Mouse (Mus musculus) hindbrain, embryonic 15.5 days (tissue): ENCODE data around the gene Tpsg1. TPM values are rescaled to one million over a fixed set of nuclear protein-coding genes. Genes with fewer than 3 reads are reported as not detected.

Experiments used
- ATAC-seq: fragments of 200-750 bp; cut with Nextera tagmentation; 2 replicates; pipeline ENCODE4 v1.8.0; 2017; ENCODE audit warnings: low read depth, moderate number of reproducible peaks, moderate TSS enrichment; ENCODE audit not compliant: low FRiP score
- H3K27ac ChIP-seq: fragments of 300-500 bp; sonication (generic); replicated peaks from 2 replicates; pipeline ENCODE4 v1.5.1; 2015; ENCODE audit warnings: mild to moderate bottlenecking, inconsistent platforms
- H3K27me3 ChIP-seq: fragments of 300-500 bp; sonication (generic); 2 replicates; pipeline ENCODE4 v1.6.1; 2015; ENCODE audit warnings: control low read depth, inconsistent platforms
- H3K36me3 ChIP-seq: fragments of 300-500 bp; sonication (generic); 2 replicates; pipeline ENCODE4 v1.6.1; 2015; ENCODE audit warnings: control low read depth, inconsistent platforms
- H3K4me1 ChIP-seq: fragments of 300-500 bp; sonication (generic); replicated peaks from 2 replicates; pipeline ENCODE4 v1.6.1; 2015; ENCODE audit warnings: control low read depth, inconsistent platforms
- H3K4me2 ChIP-seq: fragments of 300-500 bp; sonication (generic); 2 replicates; pipeline ENCODE4 v1.6.1; 2015; ENCODE audit warnings: moderate library complexity, mild to moderate bottlenecking, inconsistent platforms
- H3K4me3 ChIP-seq: fragments of 300-500 bp; sonication (generic); 2 replicates; pipeline ENCODE4 v1.5.1; 2015; ENCODE audit warnings: mild to moderate bottlenecking, inconsistent platforms
- H3K9ac ChIP-seq: fragments of 300-500 bp; sonication (generic); 2 replicates; pipeline ENCODE4 v1.6.1; 2015; ENCODE audit warnings: inconsistent platforms
- H3K9me3 ChIP-seq: fragments of 300-500 bp; sonication (generic); 2 replicates; pipeline ENCODE4 v1.6.1; 2016; ENCODE audit warnings: control low read depth, inconsistent platforms
- WGBS: fragments of 180-500 bp; shearing (Covaris S2); methylation state at CpG from one replicate; pipeline ENCODE4 v1.1.7; 2015; 5-methylcytosine and 5-hydroxymethylcytosine counted together
- polyA plus RNA-seq: library from polyadenylated mRNA; unstranded; fragments of >200 nt; fragmentation: Nextera tagmentation; extraction: Ambion mirVana; gene quantifications from 2 replicates; pipeline ENCODE4 v1.2.1, GENCODE M21; 2015

Gene Tpsg1
- polyA plus RNA-seq, 1 experiment from 2014 or later, result 0.79 TPM

- Histone ChIP-seq H3K27ac (no peak overlapping the region), H3K4me3 (no peak overlapping the region), H3K4me2 (no peak overlapping the region), H3K9ac (no peak overlapping the region), H3K9me3 (no peaks in the 10 kb centered on the region), H3K36me3 (no peaks in the 10 kb centered on the region), H3K27me3 (no peaks in the 10 kb centered on the region), H3K4me1 (peaks cover 74% of the 10 kb centered on the region)
- 85% methylated on average over 7 of the region's 7 CpGs for WGBS
- no peak for ATAC-seq
Measured at GRCm38 (mm10) chr17:25408302-25408999, 39.4 kb downstream of the Tpsg1 start.

GRCm38 (mm10) chr17:25409621-25410020 is 40.5 kb downstream of the Tpsg1 start:
- H3K4me3 ChIP-seq, result no peak overlapping the region
- ATAC-seq, result no peak
- peaks cover 72% of the 10 kb centered on the region for H3K4me1 ChIP-seq
- H3K27ac ChIP-seq, result peak overlapping the region; percentile 56
- WGBS, result 50% methylated on average over 7 of the region's 7 CpGs
- H3K9ac ChIP-seq, result no peak overlapping the region
- no peaks in the 10 kb centered on the region for H3K9me3 ChIP-seq
- H3K27me3 ChIP-seq, result no peaks in the 10 kb centered on the region
- H3K4me2 ChIP-seq, result no peak overlapping the region
- no peaks in the 10 kb centered on the region for H3K36me3 ChIP-seq

DNA sequence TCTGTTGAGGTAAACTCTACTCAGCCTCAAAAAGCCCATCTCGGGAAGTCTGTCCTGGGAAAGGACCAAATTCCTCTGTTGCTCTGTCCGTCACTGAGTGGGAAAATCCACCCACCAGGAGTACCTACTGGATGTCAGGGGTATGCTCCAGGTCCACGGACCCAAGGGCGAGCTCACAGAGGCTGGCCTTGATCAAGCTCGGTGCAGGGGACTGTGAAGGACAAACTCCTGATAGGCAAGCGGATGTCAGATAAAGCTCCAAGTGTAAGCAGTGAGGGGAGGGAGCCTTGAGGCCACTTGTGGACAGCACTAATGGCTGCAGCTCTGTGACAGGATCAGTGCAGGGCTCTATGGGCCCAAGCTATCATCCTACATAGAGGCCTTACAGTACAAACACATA is 41.1 kb downstream of the Tpsg1 start:
- H3K27ac ChIP-seq, result peak overlapping the region; percentile 56; the same call in 1 of the 2 replicates
- H3K4me2 ChIP-seq, result no peak overlapping the region
- no peak overlapping the region for H3K9ac ChIP-seq
- peaks cover 72% of the 10 kb centered on the region for H3K4me1 ChIP-seq
- WGBS, result 81% methylated on average over 6 of the region's 6 CpGs
- H3K27me3 ChIP-seq, result no peaks in the 10 kb centered on the region
- ATAC-seq, result no peak
- no peak overlapping the region for H3K4me3 ChIP-seq
- no peaks in the 10 kb centered on the region for H3K9me3 ChIP-seq
- H3K36me3 ChIP-seq, result no peaks in the 10 kb centered on the region

DNA sequence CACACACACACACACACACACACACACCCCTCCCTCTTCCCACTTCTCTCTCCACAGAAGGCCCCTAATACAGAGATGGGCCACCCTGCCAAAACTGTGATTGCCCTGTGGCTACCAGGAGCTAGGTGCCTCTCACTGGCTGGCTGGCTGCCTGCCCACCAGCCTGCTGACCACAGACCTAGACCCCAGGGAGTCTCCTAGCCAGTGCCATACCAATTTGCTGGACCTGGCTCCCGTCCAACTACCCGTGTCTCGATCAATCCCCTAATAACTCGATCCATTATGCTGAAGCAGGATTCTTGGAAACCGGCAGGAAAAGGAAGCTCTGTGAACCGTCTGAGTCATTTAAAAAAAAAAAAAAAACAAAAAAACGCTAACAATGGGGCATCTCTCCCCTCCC is 41.7 kb downstream of the Tpsg1 start:
- ATAC-seq, result no peak
- H3K9ac ChIP-seq, result no peak overlapping the region
- 25% methylated on average over 7 of the region's 7 CpGs for WGBS
- no peak overlapping the region for H3K4me3 ChIP-seq
- peaks cover 72% of the 10 kb centered on the region for H3K4me1 ChIP-seq
- no peak overlapping the region for H3K4me2 ChIP-seq
- no peaks in the 10 kb centered on the region for H3K36me3 ChIP-seq
- no peaks in the 10 kb centered on the region for H3K9me3 ChIP-seq
- H3K27me3 ChIP-seq, result no peaks in the 10 kb centered on the region
- H3K27ac ChIP-seq, result peak overlapping the region; percentile 56

- Histone ChIP-seq H3K4me3 (no peak overlapping the region), H3K4me1 (peaks cover 72% of the 10 kb centered on the region), H3K27ac (peak overlapping the region; percentile 56), H3K9me3 (no peaks in the 10 kb centered on the region), H3K27me3 (no peaks in the 10 kb centered on the region), H3K36me3 (no peaks in the 10 kb centered on the region), H3K4me2 (no peak overlapping the region), H3K9ac (no peak overlapping the region)
- WGBS, result 66% methylated on average over 4 of the region's 4 CpGs
- no peak for ATAC-seq
Measured at GRCm38 (mm10) chr17:25411251-25411650, 42.2 kb downstream of the Tpsg1 start.

DNA sequence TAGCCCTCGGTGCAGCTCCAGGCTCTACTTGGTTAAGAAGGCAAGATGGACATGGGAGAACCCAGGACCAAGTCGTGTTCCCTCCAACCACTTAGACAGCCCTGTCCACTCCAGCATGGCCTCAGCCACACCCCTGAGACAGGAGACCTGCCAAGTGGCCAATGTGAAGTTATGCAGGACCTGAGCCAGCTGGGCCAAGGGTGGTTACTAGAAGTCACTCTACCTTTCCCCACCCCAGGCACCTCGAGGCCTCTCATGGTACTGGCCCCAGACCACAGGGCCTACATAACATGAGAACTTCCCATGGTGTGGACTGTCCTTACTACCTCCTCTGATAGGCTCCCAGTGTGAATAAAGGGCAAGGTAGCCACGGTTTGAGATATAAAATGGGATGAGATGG is 45.1 kb downstream of the Tpsg1 start:
- H3K4me1 ChIP-seq, result peaks cover 71% of the 10 kb centered on the region
- no peak overlapping the region for H3K4me3 ChIP-seq
- H3K4me2 ChIP-seq, result no peak overlapping the region
- no peak for ATAC-seq
- H3K27ac ChIP-seq, result no peak overlapping the region
- 81% methylated on average over 4 of the region's 4 CpGs for WGBS
- no peak overlapping the region for H3K9ac ChIP-seq
- H3K9me3 ChIP-seq, result no peaks in the 10 kb centered on the region
- no peaks in the 10 kb centered on the region for H3K27me3 ChIP-seq
- H3K36me3 ChIP-seq, result no peaks in the 10 kb centered on the region

- Histone ChIP-seq H3K36me3 (no peaks in the 10 kb centered on the region), H3K4me3 (no peak overlapping the region), H3K27ac (0 out of 2 replicates have a peak overlapping the region, but pooled peaks have one; percentile 12), H3K9me3 (no peaks in the 10 kb centered on the region), H3K9ac (no peak overlapping the region), H3K4me1 (peaks cover 71% of the 10 kb centered on the region), H3K27me3 (no peaks in the 10 kb centered on the region), H3K4me2 (no peak overlapping the region)
- 47% methylated on average over 3 of the region's 3 CpGs for WGBS
- no peak for ATAC-seq
Measured at GRCm38 (mm10) chr17:25414917-25415316, 45.8 kb downstream of the Tpsg1 start.

DNA sequence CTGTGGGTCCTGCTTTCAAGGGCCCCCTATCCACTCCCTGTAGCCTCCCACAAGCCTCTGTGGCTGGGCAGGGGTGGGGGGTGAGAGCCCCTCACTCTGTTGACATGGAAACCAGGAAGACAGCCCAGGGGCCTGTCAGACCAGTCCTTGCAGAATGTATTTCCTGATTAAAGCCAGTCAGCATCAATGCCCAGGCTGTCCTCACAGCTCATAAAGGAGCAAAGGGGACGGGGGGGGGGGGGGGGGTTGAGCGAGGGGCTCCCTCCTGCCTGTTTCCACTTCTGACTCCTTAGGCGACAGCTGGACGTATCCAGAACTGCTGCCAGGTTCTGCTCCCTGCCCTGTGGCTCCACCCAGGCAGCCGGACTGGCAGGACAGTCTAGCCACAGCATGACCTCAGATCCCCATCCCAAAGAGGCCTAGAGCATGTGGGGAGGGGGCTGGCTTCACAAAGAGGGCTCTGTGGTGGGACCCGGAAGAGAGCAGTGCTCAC is 46.4 kb downstream of the Tpsg1 start:
- Histone ChIP-seq H3K4me3 (no peak overlapping the region), H3K4me1 (peaks cover 68% of the 10 kb centered on the region), H3K36me3 (no peaks in the 10 kb centered on the region), H3K9me3 (no peaks in the 10 kb centered on the region), H3K27me3 (no peaks in the 10 kb centered on the region), H3K27ac (peak overlapping the region; percentile 31; the same call in 1 of the 2 replicates), H3K4me2 (0 out of 2 replicates have a peak overlapping the region, but pooled peaks have one; percentile 9), H3K9ac (no peak overlapping the region)
- ATAC-seq, result peak; percentile 24; the same call in 1 of the 2 replicates
- WGBS, result 8% methylated on average over 6 of the region's 6 CpGs

GRCm38 (mm10) chr17:25416219-25416618 is 47.1 kb downstream of the Tpsg1 start:
- Histone ChIP-seq H3K4me3 (no peak overlapping the region), H3K36me3 (no peaks in the 10 kb centered on the region), H3K4me1 (peaks cover 62% of the 10 kb centered on the region), H3K9ac (no peak overlapping the region), H3K27ac (peak overlapping the region; percentile 31; the same call in 1 of the 2 replicates), H3K27me3 (no peaks in the 10 kb centered on the region), H3K4me2 (0 out of 2 replicates have a peak overlapping the region, but pooled peaks have one; percentile 9), H3K9me3 (no peaks in the 10 kb centered on the region)
- WGBS, result 18% methylated on average over 3 of the region's 3 CpGs
- no peak for ATAC-seq

DNA sequence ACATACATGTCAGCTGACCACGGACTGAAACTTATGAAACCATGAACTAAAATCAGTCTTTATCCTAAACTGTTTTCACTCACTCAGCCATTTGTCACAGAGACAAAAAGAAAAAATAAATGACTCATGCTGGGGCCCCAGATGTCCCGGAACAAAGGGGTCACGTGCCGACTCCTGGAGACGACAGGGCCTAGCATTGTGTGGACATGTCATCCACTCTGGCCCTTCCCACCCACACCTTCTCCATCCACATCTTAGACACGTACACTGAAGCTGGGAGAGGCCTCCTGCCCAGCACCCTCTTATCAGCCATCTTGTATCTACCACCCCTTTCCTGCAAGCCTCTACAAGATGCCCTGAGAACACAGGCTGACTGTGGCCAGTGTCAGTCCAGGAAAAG is 48.9 kb downstream of the Tpsg1 start:
- WGBS, result 32% methylated on average over 6 of the region's 6 CpGs
- Histone ChIP-seq H3K36me3 (no peaks in the 10 kb centered on the region), H3K9me3 (no peaks in the 10 kb centered on the region), H3K27me3 (no peaks in the 10 kb centered on the region), H3K4me3 (no peak overlapping the region), H3K27ac (no peak overlapping the region), H3K9ac (no peak overlapping the region), H3K4me1 (peaks cover 58% of the 10 kb centered on the region), H3K4me2 (no peak overlapping the region)
- no peak for ATAC-seq

GRCm38 (mm10) chr17:25418926-25419325 is 49.9 kb downstream of the Tpsg1 start:
- Histone ChIP-seq H3K4me1 (peaks cover 56% of the 10 kb centered on the region), H3K27ac (peak overlapping the region; percentile 61)

DNA sequence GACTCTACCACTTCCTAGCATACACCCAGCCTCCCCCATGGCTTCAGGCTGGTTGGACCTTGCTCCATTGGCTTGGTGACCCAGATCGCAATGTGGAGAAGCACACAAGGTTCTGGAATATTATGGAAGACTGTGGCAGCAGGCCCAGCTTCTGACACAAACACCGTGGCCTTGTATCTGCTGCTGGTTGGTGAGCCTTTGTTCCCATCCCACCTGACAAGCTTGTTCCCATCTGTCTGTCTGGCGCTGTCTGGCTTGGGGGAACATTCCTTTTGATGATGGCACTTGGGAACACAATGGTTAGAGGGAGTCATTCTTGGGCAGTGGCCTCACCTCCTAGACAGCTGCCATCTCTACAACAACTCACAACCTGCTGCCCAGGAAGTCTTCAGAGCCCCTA is 51.9 kb downstream of the Tpsg1 start:
- Histone ChIP-seq H3K4me2 (no peak overlapping the region), H3K9me3 (no peaks in the 10 kb centered on the region), H3K27me3 (no peaks in the 10 kb centered on the region), H3K36me3 (no peaks in the 10 kb centered on the region), H3K4me3 (no peak overlapping the region), H3K9ac (no peak overlapping the region), H3K27ac (no peak overlapping the region), H3K4me1 (peaks cover 47% of the 10 kb centered on the region)
- no peak for ATAC-seq
- WGBS, result 90% methylated on average over 3 of the region's 3 CpGs

More at GRCm38 (mm10) chr17:25418926-25419325, 49.9 kb downstream of the Tpsg1 start:
- Histone ChIP-seq H3K4me3 (no peak overlapping the region), H3K27me3 (no peaks in the 10 kb centered on the region), H3K4me2 (0 out of 2 replicates have a peak overlapping the region, but pooled peaks have one; percentile 7), H3K9me3 (no peaks in the 10 kb centered on the region), H3K9ac (no peak overlapping the region), H3K36me3 (no peaks in the 10 kb centered on the region)
- 0 out of 2 replicates have a peak, but pooled peaks have one; percentile 49 for ATAC-seq
- WGBS, result 14% methylated on average over 9 of the region's 9 CpGs
